Mouse (Mus musculus): Measurements from ENCODE around the gene Fgr. TPM values are rescaled to one million over a fixed set of nuclear protein-coding genes. Genes with fewer than 3 reads are reported as not detected.

The Fgr gene
- polyA plus RNA-seq, 1 experiment: 0.01 TPM

GRCm38 (mm10) chr4:133016677-133017415, 43.0 kb downstream of the Fgr start:
- Histone ChIP-seq H3K4me1 (ENCODE audit: control insufficient read depth) (peaks cover 18% of the 10 kb centered on the region), H3K36me3 (ENCODE audit: control insufficient read depth) (no peaks in the 10 kb centered on the region), H3K27me3 (ENCODE audit: control insufficient read depth) (peaks cover 23% of the 10 kb centered on the region), H3K9me3 (ENCODE audit: control insufficient read depth, low read length) (no peaks in the 10 kb centered on the region), H3K4me3 (replicated peaks) (no peak overlapping the region)
- TF ChIP-seq GATA1 (IDR thresholded peaks at IDR 0.05; ENCODE audit: low read length) (no peak), TAL1 (IDR thresholded peaks at IDR 0.05; ENCODE audit: low read length) (no peak)

- Histone ChIP-seq H3K4me1 (ENCODE audit: control insufficient read depth) (peaks cover 10% of the 10 kb centered on the region), H3K4me3 (replicated peaks) (no peak overlapping the region), H3K27me3 (ENCODE audit: control insufficient read depth) (peaks cover 14% of the 10 kb centered on the region), H3K36me3 (ENCODE audit: control insufficient read depth) (no peaks in the 10 kb centered on the region), H3K9me3 (ENCODE audit: control insufficient read depth, low read length) (no peaks in the 10 kb centered on the region)
- TF ChIP-seq GATA1 (IDR thresholded peaks at IDR 0.05; ENCODE audit: low read length) (no peak), TAL1 (IDR thresholded peaks at IDR 0.05; ENCODE audit: low read length) (no peak)
These were observed 43.8 kb downstream of the Fgr start for GRCm38 (mm10) chr4:133017597-133018262.

- no peaks in the 10 kb centered on the region for H3K9me3 ChIP-seq (ENCODE audit: control insufficient read depth, low read length)
- no peak overlapping the region for H3K4me3 ChIP-seq (replicated peaks)
- TF ChIP-seq GATA1 (IDR thresholded peaks at IDR 0.05; ENCODE audit: low read length) (no peak), TAL1 (IDR thresholded peaks at IDR 0.05; ENCODE audit: low read length) (no peak)
- H3K27me3 ChIP-seq (ENCODE audit: control insufficient read depth): peaks cover 8% of the 10 kb centered on the region
- H3K4me1 ChIP-seq (ENCODE audit: control insufficient read depth): peaks cover 4% of the 10 kb centered on the region
- H3K36me3 ChIP-seq (ENCODE audit: control insufficient read depth): no peaks in the 10 kb centered on the region
These were observed 44.4 kb downstream of the Fgr start for GRCm38 (mm10) chr4:133018263-133018798.

GRCm38 (mm10) chr4:133020721-133021120, 46.8 kb downstream of the Fgr start:
- Histone ChIP-seq H3K36me3 (ENCODE audit: control insufficient read depth) (no peaks in the 10 kb centered on the region), H3K9me3 (ENCODE audit: control insufficient read depth, low read length) (no peaks in the 10 kb centered on the region), H3K27me3 (ENCODE audit: control insufficient read depth) (no peaks in the 10 kb centered on the region), H3K4me1 (ENCODE audit: control insufficient read depth) (no peaks in the 10 kb centered on the region; the same call in 1 of the 2 replicates), H3K4me3 (replicated peaks) (no peak overlapping the region)
- TF ChIP-seq GATA1 (IDR thresholded peaks at IDR 0.05; ENCODE audit: low read length): no peak
- no peak for TF ChIP-seq TAL1 (IDR thresholded peaks at IDR 0.05; ENCODE audit: low read length)

- Histone ChIP-seq H3K27me3 (ENCODE audit: control insufficient read depth) (no peaks in the 10 kb centered on the region), H3K4me3 (replicated peaks) (no peak overlapping the region), H3K4me1 (ENCODE audit: control insufficient read depth) (no peaks in the 10 kb centered on the region), H3K36me3 (ENCODE audit: control insufficient read depth) (no peaks in the 10 kb centered on the region), H3K9me3 (ENCODE audit: control insufficient read depth, low read length) (no peaks in the 10 kb centered on the region)
- TF ChIP-seq GATA1 (IDR thresholded peaks at IDR 0.05; ENCODE audit: low read length) (no peak), TAL1 (IDR thresholded peaks at IDR 0.05; ENCODE audit: low read length) (no peak)
These were observed 47.3 kb downstream of the Fgr start for GRCm38 (mm10) chr4:133021181-133021671.

GRCm38 (mm10) chr4:133022217-133022616, 48.3 kb downstream of the Fgr start:
- TF ChIP-seq GATA1 (IDR thresholded peaks at IDR 0.05; ENCODE audit: low read length) (no peak), TAL1 (IDR thresholded peaks at IDR 0.05; ENCODE audit: low read length) (no peak)
- peaks cover 3% of the 10 kb centered on the region for H3K4me1 ChIP-seq (ENCODE audit: control insufficient read depth)
- H3K4me3 ChIP-seq (replicated peaks): no peak overlapping the region
- no peaks in the 10 kb centered on the region for H3K9me3 ChIP-seq (ENCODE audit: control insufficient read depth, low read length)
- no peaks in the 10 kb centered on the region for H3K27me3 ChIP-seq (ENCODE audit: control insufficient read depth)
- no peaks in the 10 kb centered on the region for H3K36me3 ChIP-seq (ENCODE audit: control insufficient read depth)

GRCm38 (mm10) chr4:133022954-133023635, 49.2 kb downstream of the Fgr start:
- Histone ChIP-seq H3K4me1 (ENCODE audit: control insufficient read depth) (peaks cover 7% of the 10 kb centered on the region), H3K27me3 (ENCODE audit: control insufficient read depth) (no peaks in the 10 kb centered on the region), H3K36me3 (ENCODE audit: control insufficient read depth) (no peaks in the 10 kb centered on the region), H3K4me3 (replicated peaks) (no peak overlapping the region), H3K9me3 (ENCODE audit: control insufficient read depth, low read length) (no peaks in the 10 kb centered on the region)
- TF ChIP-seq TAL1 (IDR thresholded peaks at IDR 0.05; ENCODE audit: low read length): no peak
- no peak for TF ChIP-seq GATA1 (IDR thresholded peaks at IDR 0.05; ENCODE audit: low read length)

GRCm38 (mm10) chr4:133023636-133024035, 49.7 kb downstream of the Fgr start:
- Histone ChIP-seq H3K9me3 (ENCODE audit: control insufficient read depth, low read length) (no peaks in the 10 kb centered on the region), H3K4me3 (replicated peaks) (no peak overlapping the region), H3K4me1 (ENCODE audit: control insufficient read depth) (peaks cover 13% of the 10 kb centered on the region), H3K27me3 (ENCODE audit: control insufficient read depth) (no peaks in the 10 kb centered on the region), H3K36me3 (ENCODE audit: control insufficient read depth) (no peaks in the 10 kb centered on the region)
- TF ChIP-seq GATA1 (IDR thresholded peaks at IDR 0.05; ENCODE audit: low read length): no peak
- TF ChIP-seq TAL1 (IDR thresholded peaks at IDR 0.05; ENCODE audit: low read length): no peak

GRCm38 (mm10) chr4:133024404-133024803, 50.5 kb downstream of the Fgr start:
- no peak overlapping the region for H3K4me3 ChIP-seq (replicated peaks)
- no peaks in the 10 kb centered on the region for H3K9me3 ChIP-seq (ENCODE audit: control insufficient read depth, low read length)
- TF ChIP-seq TAL1 (IDR thresholded peaks at IDR 0.05; ENCODE audit: low read length): no peak
- TF ChIP-seq GATA1 (IDR thresholded peaks at IDR 0.05; ENCODE audit: low read length): no peak
- peaks cover 16% of the 10 kb centered on the region for H3K4me1 ChIP-seq (ENCODE audit: control insufficient read depth)
- H3K36me3 ChIP-seq (ENCODE audit: control insufficient read depth): no peaks in the 10 kb centered on the region
- no peaks in the 10 kb centered on the region for H3K27me3 ChIP-seq (ENCODE audit: control insufficient read depth)

All from erythroblast, embryonic 14.5 days (primary cell).